In genomic region chr14:52565606-52566005, GRCm38 (mm10) we compare ENCODE assay signal across 25 mouse cellular contexts.
DNase-seq lines count a peak whose midpoint lies in the region; ATAC-seq lines count a peak whose summit lies in the region.
"Had no signal": no experiment of that assay in that cellular context is flagged by ENCODE, and none has a peak within 500 bp of the region (broad histone marks: within the 10 kb centered on the region; RNA-seq: fewer than 3 reads in every experiment).

No protein-coding gene starts in this region.

- no peaks in the 10 kb centered on the region for H3K4me1 ChIP-seq in forebrain, embryonic 10.5 days
- H3K4me1 ChIP-seq: forebrain, embryonic 15.5 days; heart, embryonic 10.5 days; heart, embryonic 13.5 days; hindbrain, embryonic 13.5 days had no signal

- H3K4me3 ChIP-seq in forebrain, embryonic 10.5 days = no peak overlapping the region
- H3K4me3 ChIP-seq: forebrain, embryonic 15.5 days; heart, adult 2 months; heart, embryonic 10.5 days; heart, embryonic 13.5 days; hindbrain, embryonic 13.5 days had no signal

- DNase-seq in A20 (ENCODE audit: low read depth, low spot score) = peak; percentile 14
- DNase-seq in induced T-regulatory cell, adult 2 months (ENCODE audit: low read depth) = peak; percentile 5
- DNase-seq in splenic B cell, adult 2 months (ENCODE audit: low read depth, low spot score) = peak; percentile 20
- no peak for DNase-seq in gastrocnemius, adult 18-20 months (ENCODE audit: low spot score)
- no peak for DNase-seq in forebrain, embryonic 10.5 days (ENCODE audit: extremely low spot score, low spot score)
- no peak for DNase-seq in frontal cortex, postnatal 14 days (ENCODE audit: low spot score in 2 of 2)
- DNase-seq: adrenal gland, adult 2 months; adrenal gland, postnatal 25 days; cerebellum, adult 11-12 months; cerebellum, adult 8-10 months; cerebellum, postnatal 10 days; cerebellum, postnatal 36 days; gastrocnemius, postnatal 25 days; heart, adult 2 months; heart, postnatal 14 days; heart, postnatal 4 days; kidney, adult 18-20 months had no signal

- no peaks in the 10 kb centered on the region for H3K27me3 ChIP-seq in splenic B cell, adult 2 months (ENCODE audit: control insufficient read depth, insufficient read depth, low read length, poor library complexity, severe bottlenecking)
- H3K27me3 ChIP-seq in forebrain, embryonic 10.5 days (ENCODE audit: poor library complexity, severe bottlenecking) = no peaks in the 10 kb centered on the region
- H3K27me3 ChIP-seq: forebrain, embryonic 15.5 days; heart, embryonic 13.5 days; hindbrain, embryonic 13.5 days had no signal

- WGBS in forebrain, embryonic 10.5 days = 71% methylated on average over 4 of the region's 4 CpGs

- no peaks in the 10 kb centered on the region for H3K36me3 ChIP-seq in splenic B cell, adult 2 months (ENCODE audit: control insufficient read depth, insufficient read depth, low read length, poor library complexity, severe bottlenecking)
- H3K36me3 ChIP-seq in forebrain, embryonic 10.5 days (replicated peaks) = no peaks in the 10 kb centered on the region
- H3K36me3 ChIP-seq: forebrain, embryonic 15.5 days; heart, embryonic 10.5 days; heart, embryonic 13.5 days; hindbrain, embryonic 13.5 days had no signal

- H3K27ac ChIP-seq in forebrain, embryonic 10.5 days = no peak overlapping the region
- H3K27ac ChIP-seq: forebrain, embryonic 15.5 days; heart, adult 2 months; heart, embryonic 10.5 days; heart, embryonic 13.5 days; hindbrain, embryonic 13.5 days had no signal

- peak; percentile 94 for ATAC-seq in common myeloid progenitor, adult 5-6 weeks (replicated peaks; ENCODE audit: low read depth, poor library complexity, severe bottlenecking)
- ATAC-seq: forebrain, embryonic 15.5 days; hindbrain, embryonic 16.5 days; inflammation-experienced regulatory T-cells, adult 6 months; intestine, embryonic 16.5 days had no signal

- H3K9me3 ChIP-seq in forebrain, embryonic 10.5 days = peaks cover 14% of the 10 kb centered on the region; the same call in 1 of the 2 replicates
- H3K9me3 ChIP-seq: heart, embryonic 10.5 days; hindbrain, embryonic 13.5 days had no signal

Comparison
In these comparisons a context has a peak if more than half of its experiments do, and no peak if none do; other contexts are left out.
1. DNase-seq: peak in A20 (single experiment), induced T-regulatory cell, adult 2 months (single experiment) and splenic B cell, adult 2 months (single experiment); none in gastrocnemius, adult 18-20 months (single experiment), forebrain, embryonic 10.5 days (single experiment) and frontal cortex, postnatal 14 days (0 of 2).